Mouse (Mus musculus) kidney, postnatal 10 days (tissue): ENCODE results near the gene Tmem239.

Experiments used
- DNase-seq: peaks from one replicate; pipeline ENCODE4 v3.0.0; 2021; ENCODE audit warnings: mixed read lengths

Gene Tmem239

DNA sequence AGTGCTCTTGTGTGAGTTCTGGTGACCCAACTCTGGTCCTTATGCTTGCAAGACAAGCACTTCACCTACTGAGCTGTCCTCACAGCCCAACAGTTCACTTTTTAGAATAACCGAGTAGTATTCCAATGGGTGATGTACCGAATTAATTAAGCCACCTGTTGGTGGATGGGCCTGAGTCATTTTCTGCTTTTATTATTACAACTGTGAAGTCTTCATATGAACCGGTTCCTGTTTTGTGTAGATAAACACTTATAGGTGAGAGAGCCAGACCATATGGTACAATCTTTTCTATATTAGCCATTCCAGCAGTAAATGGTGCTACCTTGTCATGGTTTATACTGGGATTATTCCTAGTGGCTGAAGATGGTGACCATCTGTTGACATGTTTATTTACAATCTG, 6.5 kb downstream of the Tmem239 start:
- no peak for DNase-seq

DNA sequence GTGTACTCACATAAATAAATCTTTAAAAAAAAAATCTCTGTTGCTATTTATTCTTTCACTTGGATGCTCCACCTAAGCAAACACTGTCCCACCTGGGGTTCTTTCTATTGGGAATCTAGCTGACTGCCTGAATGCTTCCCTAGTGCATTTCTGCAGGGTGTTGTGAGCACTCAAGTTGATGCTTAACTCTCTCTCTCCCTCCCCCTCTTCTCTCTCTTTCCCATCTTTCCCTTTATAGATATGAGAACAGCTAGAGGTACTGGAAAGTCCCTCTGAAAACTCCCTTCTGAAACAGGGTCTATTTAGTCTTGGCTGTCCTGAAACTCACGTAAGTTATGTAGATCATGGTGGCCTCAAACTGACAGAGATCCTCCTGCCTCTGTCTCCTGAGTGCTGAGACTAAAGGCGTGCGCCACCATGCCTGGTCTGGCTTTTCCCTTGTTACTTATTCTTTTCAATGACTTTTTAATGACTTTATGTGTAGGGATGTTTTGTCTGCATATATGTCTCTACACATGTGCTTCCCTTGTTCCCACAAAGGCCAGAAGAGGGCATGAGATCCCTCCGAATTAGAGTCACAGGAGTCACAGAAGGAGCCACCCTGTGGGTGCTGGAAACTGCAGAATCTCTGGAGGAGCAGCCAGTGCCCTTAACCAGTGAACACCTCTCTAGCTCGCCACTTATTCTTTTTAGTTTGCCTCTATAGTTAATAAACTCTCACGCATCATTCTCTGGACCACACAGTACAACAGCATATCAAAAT, 8.0 kb downstream of the Tmem239 start:
- no peak for DNase-seq

GRCm38 (mm10) chr2:130421781-130422620, 15.7 kb downstream of the Tmem239 start:
- DNase-seq: no peak

DNA sequence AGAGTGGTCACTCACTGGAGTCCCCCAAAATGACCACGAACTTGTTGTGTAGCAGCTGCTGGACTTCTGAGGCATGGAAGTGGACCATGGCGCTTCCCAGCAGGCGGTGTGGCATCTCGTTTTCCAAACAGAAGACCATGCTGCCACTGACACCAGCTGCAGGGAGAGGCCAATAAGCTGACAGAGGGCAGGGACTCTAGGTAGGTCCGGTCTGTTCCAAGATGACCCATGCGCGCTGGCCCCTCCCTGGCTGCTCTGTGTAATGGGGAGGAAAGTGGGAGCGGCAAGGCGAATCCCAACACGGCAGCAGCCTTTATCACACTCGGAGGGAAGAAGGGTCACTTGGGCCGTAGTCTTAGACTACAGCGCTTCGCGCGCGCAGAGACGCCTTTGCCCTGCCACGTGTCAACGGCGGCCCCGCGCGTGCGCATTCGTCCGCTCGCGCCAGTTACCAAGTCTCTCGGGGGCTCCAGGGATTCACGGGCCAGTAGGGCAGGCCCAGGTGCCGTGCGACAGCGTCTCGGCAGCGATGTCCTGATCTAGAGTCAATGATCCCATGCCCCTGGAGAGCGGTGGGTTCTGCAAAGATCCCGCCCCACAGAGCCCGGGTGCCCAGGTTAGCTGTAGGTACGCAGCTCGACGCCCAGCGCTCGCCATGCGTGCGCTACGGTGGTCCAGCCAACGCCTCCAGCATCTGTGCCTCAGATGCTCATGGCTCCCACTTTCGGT, 17.3 kb downstream of the Tmem239 start:
- peak; percentile 88 for DNase-seq

DNA sequence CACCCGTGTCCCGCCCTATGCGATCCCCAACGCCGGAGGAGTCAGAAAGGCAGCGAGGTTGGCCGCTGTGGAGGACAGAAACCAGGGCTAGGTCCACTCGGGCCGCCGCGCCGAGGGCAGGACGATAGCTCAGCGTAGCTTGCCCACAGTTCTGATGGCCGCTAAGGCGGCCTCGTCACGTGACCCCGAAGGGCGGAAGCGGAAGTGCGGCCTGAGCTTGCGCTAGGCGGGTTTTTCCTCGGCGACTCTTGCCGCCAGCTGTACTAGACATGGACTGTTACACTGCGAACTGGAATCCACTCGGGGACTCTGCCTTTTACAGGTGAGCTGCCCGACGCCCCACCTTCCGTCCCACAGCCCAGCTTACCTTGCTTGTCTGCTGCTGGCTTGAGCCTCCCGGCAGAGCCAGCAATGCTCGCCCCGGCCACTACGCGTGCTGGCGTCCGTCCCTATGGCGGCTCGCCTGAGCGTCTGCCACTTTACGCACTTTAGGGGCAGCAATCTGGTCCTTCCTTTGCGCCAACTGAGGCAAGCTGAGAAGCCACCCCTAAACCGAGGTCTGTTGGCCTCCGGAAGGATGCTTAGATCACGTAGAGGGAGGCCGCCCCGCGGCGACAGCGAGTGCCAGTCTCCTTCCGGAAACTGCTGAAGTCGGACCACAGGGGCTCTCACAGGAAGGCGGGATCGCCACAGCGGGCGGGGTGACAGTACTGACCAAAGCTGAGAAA, 18.0 kb downstream of the Tmem239 start, which contains the start of the genes Vps16 and Pced1a:
Vps16 (plus strand) TSS at position 214 of the 728 bp plus-strand sequence.
Pced1a (minus strand) TSS at position 576 of the 728 bp plus-strand sequence.
- peak; percentile 96 for DNase-seq

GRCm38 (mm10) chr2:130425112-130425511, 18.8 kb downstream of the Tmem239 start:
- no peak for DNase-seq

GRCm38 (mm10) chr2:130429851-130430250, 23.6 kb downstream of the Tmem239 start:
- DNase-seq: no peak

DNA sequence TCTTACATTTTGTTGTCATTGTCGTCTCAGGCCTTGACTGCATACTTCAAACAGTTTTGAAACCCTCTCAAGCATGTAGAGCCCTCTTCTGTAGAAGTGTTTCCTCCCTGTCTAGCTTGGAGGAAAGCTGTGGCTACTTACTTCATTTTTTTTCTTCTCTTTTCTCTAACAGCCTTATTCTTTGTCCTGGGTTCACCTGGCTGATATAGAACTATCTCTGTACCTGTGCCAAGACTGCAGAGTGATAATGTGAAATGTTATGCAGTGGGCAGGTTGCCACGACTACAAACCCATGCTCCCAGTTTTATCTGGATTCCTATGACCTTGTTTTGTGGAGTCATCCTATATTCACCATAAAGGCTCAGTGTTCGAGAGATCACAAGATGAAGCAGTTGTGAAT, 24.2 kb downstream of the Tmem239 start:
- no peak for DNase-seq

DNA sequence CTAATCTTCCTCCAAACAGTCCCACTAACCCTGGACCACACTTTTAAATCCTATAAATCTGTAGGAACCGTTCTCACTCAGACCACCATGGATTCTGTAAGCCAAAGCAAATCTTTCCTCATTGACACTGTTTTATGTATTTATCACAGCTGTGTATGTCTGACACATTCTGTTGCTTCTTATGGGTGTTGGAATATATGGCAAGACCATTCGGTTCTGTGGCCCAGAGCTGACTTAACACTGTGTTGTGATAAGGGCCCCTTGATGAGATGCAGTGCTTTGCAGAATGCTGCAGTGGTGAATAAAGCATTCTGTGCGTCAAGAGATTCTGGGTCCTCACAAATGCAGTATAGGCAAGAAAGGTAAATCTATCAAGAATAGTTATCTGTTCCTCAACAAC, 25.9 kb downstream of the Tmem239 start:
- DNase-seq: no peak

DNA sequence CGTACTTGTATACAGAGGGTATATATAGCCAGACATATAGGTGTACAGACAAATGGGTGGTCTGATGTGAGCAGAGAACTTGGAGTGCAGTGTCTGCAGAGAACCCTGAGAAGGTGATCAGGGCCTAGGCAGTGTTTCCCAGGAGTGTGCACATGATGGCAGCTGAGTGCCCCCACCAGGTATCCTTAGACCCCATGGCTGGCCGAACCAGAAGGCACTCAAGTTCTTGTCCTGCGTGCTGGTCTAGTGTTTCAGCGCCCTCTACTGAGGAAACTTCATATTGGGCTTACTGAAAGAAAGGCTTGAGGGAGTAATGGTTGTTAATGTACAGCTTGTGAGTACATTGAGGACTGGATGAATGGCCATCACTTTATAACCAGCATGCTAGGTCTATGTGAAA, 26.9 kb downstream of the Tmem239 start:
- DNase-seq: peak; percentile 61

DNA sequence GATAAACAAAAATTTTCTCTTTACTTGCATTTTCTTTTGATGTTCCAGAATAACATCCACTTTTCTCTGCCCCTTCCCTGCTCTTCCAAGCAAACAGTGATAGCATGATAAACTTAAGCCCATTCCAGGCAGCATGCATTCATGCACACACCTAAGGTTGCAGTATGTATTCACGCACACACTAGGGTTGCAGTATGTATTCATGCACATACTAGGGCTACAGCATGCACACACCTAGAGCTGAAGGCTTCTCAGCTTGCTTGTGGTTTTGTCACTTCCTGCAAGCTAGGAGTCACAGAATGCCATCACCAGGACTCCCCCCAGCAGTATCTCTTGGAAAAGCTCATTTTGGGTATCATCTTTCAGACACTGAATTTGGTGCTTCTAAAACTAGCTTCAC, 30.5 kb downstream of the Tmem239 start:
- DNase-seq: no peak

DNA sequence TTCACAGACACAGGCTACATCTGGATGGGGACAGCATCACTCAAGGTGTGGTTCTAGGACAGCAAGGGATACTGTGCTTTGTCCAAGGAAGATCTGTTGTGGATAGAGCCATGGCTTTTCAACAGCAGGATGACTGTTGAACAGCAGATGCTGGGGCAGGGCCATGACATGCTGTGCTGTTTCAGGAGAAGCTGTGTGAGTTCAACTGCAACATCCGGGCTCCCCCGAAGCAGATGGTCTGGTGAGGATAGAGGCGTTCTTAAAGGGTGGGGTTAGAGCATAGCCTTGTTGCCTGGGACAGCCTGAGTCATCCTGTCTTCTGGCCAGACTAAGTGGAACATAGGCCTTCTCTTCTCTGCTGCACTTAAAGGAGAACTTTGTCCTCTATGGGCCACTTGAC, 32.6 kb downstream of the Tmem239 start:
- no peak for DNase-seq

DNA sequence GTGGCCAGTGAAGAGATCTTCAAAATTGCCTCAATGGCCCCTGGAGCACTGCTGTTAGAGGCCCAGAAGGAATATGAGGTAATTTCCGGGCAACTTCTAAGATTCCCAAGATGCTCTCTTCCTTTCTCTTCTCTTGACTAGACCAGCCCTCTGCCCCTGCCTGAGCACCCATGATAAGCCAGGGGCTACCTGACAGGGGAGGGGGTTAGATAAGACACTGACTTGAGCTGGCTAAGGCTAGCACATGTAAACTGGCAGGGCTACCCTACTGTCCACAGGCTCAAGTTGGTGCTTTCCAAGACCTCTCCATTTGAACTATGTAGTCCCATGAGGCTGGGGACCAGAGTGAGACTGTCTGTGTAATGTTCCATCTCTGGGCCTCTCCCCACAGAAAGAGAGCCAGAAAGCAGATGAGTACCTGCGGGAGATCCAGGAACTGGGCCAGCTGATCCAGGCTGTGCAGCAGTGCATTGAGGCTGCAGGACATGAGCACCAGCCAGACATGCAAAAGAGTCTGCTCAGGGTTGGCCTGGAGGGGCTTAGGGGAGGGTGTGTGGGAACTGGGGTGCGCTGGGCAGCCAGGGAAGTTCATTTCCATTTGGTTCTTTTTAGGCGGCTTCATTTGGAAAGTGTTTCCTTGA, 33.7 kb downstream of the Tmem239 start:
- no peak for DNase-seq

DNA sequence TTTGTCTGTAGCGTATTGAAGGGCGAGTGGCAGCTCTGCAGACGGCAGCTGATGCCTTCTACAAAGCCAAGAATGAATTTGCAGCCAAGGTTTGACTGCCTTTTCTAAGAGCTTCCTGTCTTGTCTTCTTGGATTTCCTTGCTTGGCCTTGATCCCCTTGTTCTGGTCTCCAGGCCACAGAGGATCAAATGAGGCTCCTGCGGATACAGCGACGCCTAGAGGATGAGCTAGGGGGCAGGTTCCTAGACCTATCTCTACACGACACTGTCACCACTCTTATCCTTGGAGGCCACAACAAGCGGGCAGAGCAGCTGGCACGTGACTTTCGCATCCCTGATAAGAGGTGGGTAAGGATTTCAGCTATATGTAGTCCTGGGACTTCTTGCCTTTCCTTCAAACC, 35.9 kb downstream of the Tmem239 start:
- no peak for DNase-seq

GRCm38 (mm10) chr2:130448449-130448848, 42.2 kb downstream of the Tmem239 start:
- no peak for DNase-seq

GRCm38 (mm10) chr2:130449021-130449793, 42.9 kb downstream of the Tmem239 start:
- no peak for DNase-seq

- DNase-seq: peak; percentile 94
Observed at GRCm38 (mm10) chr2:130449794-130450433, 43.6 kb downstream of the Tmem239 start, which contains the start of gene Ptpra. TSS of gene Ptpra (plus strand) at chr2:130450278.

GRCm38 (mm10) chr2:130450434-130450796, 44.1 kb downstream of the Tmem239 start:
- DNase-seq: peak; percentile 82

DNA sequence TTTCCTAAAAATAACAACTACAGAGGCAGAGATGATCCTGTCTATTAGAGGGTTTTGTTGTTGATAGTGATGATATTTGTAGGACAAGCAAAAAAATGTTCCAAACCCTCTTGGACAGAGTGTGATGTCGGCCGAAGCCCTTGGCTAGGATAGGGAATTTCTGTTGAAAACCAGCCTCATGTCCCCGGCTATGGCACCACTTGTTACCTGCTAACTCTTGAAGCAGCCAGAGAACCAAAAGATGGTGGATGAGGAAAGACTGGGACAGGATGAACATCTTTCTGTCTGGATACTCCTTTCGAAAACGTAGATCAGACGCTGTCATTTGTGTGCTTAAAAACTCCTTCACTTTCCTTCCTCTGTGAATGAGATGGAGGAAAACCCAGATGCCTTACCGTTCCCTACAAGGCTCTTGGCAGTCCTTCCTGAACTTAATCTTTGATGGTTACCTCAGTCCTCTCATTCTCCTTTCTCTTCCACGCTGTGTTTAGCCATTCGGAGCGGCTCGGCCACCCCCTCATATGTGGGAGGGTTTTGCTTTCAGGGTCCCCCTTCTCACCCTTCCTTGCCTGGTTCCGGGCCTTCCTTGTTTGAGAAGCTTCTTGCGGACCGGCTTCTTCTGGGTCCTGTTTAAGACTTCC, 44.9 kb downstream of the Tmem239 start:
- DNase-seq: no peak

GRCm38 (mm10) chr2:130451727-130452090, 45.4 kb downstream of the Tmem239 start:
- DNase-seq: peak; percentile 26
